Mouse (Mus musculus) megakaryocyte, embryonic 14.5 days (primary cell): Measurements from ENCODE around the gene Rph3al. TPM values are rescaled to one million over a fixed set of nuclear protein-coding genes. Genes with fewer than 3 reads are reported as not detected.

ENCODE experiments used
- H3K27me3 ChIP-seq: replicated peaks from 2 replicates; pipeline ENCODE3; 2012; ENCODE audit warnings: inconsistent platforms
- H3K36me3 ChIP-seq: replicated peaks from 2 replicates; pipeline ENCODE3; 2012; ENCODE audit warnings: low read length, inconsistent platforms, mixed read lengths
- H3K4me1 ChIP-seq: 2 replicates; pipeline ENCODE4 v1.6.1; 2012; ENCODE audit warnings: inconsistent platforms
- H3K4me3 ChIP-seq: replicated peaks from 2 replicates; pipeline ENCODE3; 2012; ENCODE audit warnings: moderate library complexity, mild to moderate bottlenecking, inconsistent platforms
- H3K9me3 ChIP-seq: 2 replicates; pipeline ENCODE4 v1.6.1; 2012; ENCODE audit warnings: inconsistent platforms
- FLI1 ChIP-seq: IDR thresholded peaks from 2 replicates; pipeline ENCODE4 v1.6.1; 2012; ENCODE audit warnings: low read length, inconsistent platforms, mixed read lengths
- GATA1 ChIP-seq: IDR thresholded peaks from 3 replicates; pipeline ENCODE4 v1.6.1; 2012; ENCODE audit warnings: mixed read lengths, low read length, inconsistent platforms, borderline replicate concordance
- polyA plus RNA-seq: library from polyadenylated mRNA; stranded (reverse); fragments of >175 nt; gene quantifications from 2 replicates; pipeline ENCODE4 v1.2.3, GENCODE M21; 2012; ENCODE audit warnings: low replicate concordance; ENCODE audit not compliant: insufficient read depth

The Rph3al gene
- polyA plus RNA-seq, 1 experiment = 0.25 TPM

DNA sequence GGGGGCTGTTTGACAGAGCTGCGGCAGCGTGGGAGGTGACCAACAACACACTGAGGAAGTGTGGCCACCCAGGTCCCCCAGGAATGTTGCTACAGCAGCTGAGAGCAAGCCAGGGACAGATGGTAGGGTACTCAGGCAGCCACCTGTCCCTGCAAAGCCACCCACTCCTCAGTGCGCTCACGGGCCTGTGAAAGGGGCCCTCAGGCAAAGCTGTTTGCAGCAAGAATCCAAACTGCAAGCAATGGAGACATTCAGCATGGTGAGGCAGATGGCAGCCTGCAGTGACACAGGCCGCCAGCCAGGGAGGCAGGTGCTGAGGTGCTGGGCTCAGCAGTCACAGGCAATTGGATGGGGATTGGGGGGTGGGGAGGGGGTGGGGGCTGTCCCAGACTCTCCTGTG is 68.3 kb downstream of the Rph3al start:
- TF ChIP-seq FLI1 = no peak
- no peak for TF ChIP-seq GATA1
- H3K4me1 ChIP-seq = peaks cover 39% of the 10 kb centered on the region
- H3K36me3 ChIP-seq = no peaks in the 10 kb centered on the region
- H3K27me3 ChIP-seq = peaks cover 85% of the 10 kb centered on the region
- no peaks in the 10 kb centered on the region for H3K9me3 ChIP-seq
- H3K4me3 ChIP-seq = no peak overlapping the region

DNA sequence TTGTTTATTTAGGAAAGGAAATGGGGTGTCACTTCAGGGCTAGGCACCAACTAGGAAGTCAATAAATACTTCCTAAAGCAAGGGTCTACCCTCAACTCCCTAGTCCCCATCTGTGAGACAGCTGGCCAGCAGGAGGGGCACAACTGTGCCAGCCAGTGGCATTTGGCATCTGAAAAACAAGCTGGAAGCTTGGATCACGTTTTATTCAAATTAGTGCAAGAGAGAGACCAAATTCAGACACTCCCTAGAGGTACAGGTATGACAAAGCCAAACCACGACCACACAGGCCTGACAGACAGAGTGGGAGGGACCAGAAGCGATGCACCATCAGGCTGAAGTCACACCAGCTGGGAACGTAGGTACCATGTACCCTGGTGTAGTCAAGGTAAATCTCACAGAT is 71.4 kb downstream of the Rph3al start:
- TF ChIP-seq FLI1 = no peak
- TF ChIP-seq GATA1 = no peak
- Histone ChIP-seq H3K27me3 (peaks cover 66% of the 10 kb centered on the region), H3K4me1 (peaks cover 59% of the 10 kb centered on the region), H3K36me3 (no peaks in the 10 kb centered on the region), H3K9me3 (no peaks in the 10 kb centered on the region), H3K4me3 (no peak overlapping the region)

DNA sequence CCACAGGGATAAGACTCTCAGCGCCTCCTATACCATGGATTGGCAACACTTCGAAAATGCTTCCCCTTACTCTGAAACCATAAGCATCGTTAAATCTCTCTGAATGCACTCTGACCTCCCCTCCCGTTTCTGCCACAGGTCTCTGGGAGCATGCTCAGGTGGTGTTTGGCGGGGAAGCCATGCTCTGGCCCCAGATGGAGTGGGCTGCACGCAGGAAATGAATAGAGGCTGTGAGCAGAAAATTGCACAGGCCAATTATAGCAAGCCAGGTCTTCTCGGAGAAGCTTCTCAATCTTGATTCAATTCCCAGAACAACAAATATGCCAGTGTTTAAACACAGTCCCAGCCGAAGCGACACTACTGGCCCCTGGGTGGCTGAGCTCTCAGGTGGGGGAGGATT is 72.4 kb downstream of the Rph3al start:
- no peaks in the 10 kb centered on the region for H3K9me3 ChIP-seq
- H3K36me3 ChIP-seq = no peaks in the 10 kb centered on the region
- no peak for TF ChIP-seq FLI1
- TF ChIP-seq GATA1 = no peak
- H3K4me1 ChIP-seq = peaks cover 69% of the 10 kb centered on the region
- no peak overlapping the region for H3K4me3 ChIP-seq
- peaks cover 56% of the 10 kb centered on the region for H3K27me3 ChIP-seq

DNA sequence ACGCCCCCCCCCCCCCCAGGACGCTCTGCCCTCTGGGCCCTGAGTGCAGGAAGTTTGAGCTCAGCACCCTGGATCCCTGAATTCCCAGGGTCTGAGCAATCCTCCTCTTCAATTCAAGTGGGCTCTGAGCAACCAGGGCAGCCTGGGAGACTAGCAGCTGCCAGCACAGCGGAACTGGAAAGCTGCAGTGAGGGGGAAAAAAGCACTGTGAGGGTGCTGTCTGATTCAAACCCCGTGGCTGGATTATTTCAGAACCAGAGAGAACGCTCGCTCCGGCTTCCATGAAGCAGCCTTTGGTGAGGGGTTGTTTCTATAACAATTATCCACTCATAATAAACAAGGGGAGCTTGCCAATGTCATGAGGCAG is 73.0 kb downstream of the Rph3al start:
- no peaks in the 10 kb centered on the region for H3K9me3 ChIP-seq
- H3K36me3 ChIP-seq = no peaks in the 10 kb centered on the region
- H3K27me3 ChIP-seq = peaks cover 50% of the 10 kb centered on the region
- TF ChIP-seq FLI1 (no peak), GATA1 (no peak)
- no peak overlapping the region for H3K4me3 ChIP-seq
- peaks cover 75% of the 10 kb centered on the region for H3K4me1 ChIP-seq

DNA sequence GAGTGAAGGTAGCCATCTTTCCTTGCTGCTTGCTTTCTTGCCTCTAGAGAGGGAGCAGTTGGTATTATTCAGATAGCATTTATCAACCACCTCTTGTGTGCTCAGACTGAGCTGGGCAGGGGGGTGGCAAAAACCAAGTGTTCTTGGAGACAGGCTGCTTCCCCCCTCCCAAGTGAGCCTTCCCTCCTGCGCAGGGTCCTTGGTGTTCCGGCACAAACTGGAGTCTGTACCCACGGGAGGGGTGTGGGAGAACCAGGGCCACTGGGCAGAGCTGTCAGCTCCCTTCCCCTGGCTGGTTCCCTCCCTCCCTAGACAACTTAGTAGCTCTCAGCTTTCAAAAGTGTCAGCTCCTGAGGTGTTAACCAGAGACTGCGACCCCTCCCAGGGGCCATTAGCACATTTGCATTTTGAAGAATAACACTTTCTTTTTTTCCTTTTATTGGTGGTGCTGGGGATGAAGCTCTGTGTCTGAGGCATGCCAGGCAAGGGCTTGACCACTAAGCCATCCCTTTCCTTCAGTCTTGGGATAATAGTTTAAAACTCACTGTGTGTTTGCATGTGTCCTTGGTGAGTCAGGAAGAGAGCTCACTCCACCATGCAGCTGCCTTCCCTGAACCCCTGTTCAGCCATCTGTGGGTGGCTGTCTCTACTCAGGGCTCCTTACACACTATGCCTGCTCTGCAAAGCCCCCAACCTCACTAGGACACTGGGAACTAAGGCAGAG is 73.5 kb downstream of the Rph3al start:
- Histone ChIP-seq H3K4me1 (peaks cover 76% of the 10 kb centered on the region), H3K36me3 (no peaks in the 10 kb centered on the region), H3K9me3 (no peaks in the 10 kb centered on the region), H3K4me3 (no peak overlapping the region), H3K27me3 (peaks cover 45% of the 10 kb centered on the region)
- TF ChIP-seq FLI1 (no peak), GATA1 (no peak)

DNA sequence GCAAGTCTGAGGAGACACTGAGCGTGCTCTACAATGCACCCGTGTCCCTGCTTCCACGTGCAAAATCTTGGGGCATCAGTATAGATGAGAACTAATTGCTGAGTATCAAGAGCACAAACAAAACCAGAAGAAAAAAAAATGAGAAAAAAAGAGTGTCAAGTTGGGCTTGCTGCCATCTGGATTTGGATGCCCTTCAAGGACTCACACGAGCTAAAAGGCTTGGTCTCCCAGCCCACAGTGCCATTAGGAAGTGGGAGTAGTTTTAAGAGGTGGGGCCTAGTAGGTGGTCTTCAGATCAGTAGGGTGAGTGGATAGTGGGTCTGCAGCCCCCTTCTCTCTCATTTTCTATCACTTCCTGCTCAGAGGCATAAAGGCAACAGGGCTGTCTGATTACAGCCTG is 75.8 kb downstream of the Rph3al start:
- peaks cover 82% of the 10 kb centered on the region for H3K4me1 ChIP-seq
- no peak overlapping the region for H3K4me3 ChIP-seq
- no peaks in the 10 kb centered on the region for H3K36me3 ChIP-seq
- no peaks in the 10 kb centered on the region for H3K9me3 ChIP-seq
- no peak for TF ChIP-seq FLI1
- no peak for TF ChIP-seq GATA1
- H3K27me3 ChIP-seq = peaks cover 23% of the 10 kb centered on the region

DNA sequence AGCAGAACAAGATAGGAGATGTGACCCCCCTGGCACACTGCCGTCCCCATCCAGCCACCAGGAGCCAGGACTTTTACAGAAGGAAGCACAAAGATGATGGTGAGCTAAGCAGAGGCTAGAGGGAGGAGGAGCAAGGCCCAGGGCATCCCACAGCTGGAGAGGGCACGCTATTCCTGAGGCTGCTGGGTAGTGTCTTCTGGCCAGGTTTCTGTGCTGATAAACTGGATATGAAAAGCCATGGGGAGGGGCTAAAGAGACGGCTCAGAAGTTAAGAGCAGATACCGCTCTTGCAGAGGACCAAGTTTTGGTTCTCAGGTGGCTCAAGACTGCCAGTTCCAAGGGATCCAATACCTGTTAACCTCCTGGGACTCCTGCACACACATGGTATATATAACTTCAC is 76.6 kb downstream of the Rph3al start:
- no peaks in the 10 kb centered on the region for H3K9me3 ChIP-seq
- H3K36me3 ChIP-seq = no peaks in the 10 kb centered on the region
- H3K4me1 ChIP-seq = peaks cover 86% of the 10 kb centered on the region
- peaks cover 14% of the 10 kb centered on the region for H3K27me3 ChIP-seq
- H3K4me3 ChIP-seq = no peak overlapping the region
- TF ChIP-seq FLI1 (no peak), GATA1 (no peak)

DNA sequence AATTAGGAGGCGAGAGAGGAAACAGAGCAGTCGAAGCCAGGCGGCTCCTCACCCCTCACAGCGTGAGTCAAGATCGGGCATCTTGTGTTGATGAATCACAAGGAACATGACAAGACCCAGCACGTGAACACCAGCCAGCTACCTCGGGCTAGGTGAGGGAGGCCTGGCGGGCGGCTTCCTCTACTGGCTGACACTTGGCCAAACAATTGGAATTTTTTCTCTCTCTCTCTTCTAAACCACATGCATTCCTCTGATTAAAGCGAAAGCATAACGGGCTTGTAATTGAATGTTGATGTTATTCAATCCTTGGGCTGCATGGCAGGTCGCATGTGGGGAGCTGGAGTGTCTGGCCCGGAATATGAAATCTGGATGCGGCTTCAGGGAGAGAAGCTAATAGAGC is 77.0 kb downstream of the Rph3al start:
- no peak overlapping the region for H3K4me3 ChIP-seq
- TF ChIP-seq GATA1 (no peak), FLI1 (no peak)
- no peaks in the 10 kb centered on the region for H3K9me3 ChIP-seq
- H3K4me1 ChIP-seq = peaks cover 88% of the 10 kb centered on the region
- H3K36me3 ChIP-seq = no peaks in the 10 kb centered on the region
- H3K27me3 ChIP-seq = peaks cover 12% of the 10 kb centered on the region

DNA sequence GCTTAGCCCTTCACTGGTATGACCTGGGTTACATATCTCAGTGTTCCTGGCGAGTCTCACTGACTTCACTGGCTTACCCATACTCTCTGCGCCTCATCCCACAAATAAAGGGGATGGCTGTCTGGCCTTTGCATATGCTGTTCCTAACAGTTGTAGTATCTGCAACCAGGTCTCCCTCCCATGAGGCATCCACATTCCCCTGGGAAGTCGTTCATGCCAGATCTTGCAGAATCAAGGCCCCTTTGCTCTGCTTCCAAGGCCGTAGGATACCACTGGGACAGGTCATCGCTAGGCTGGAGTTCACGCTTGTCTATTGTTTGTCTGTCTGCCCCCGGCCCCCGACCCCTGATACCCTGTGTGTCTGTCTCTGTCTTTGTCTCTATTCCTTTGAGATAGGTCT is 78.8 kb downstream of the Rph3al start:
- H3K27me3 ChIP-seq = peaks cover under 1% of the 10 kb centered on the region
- no peak overlapping the region for H3K4me3 ChIP-seq
- peaks cover 90% of the 10 kb centered on the region for H3K4me1 ChIP-seq
- no peaks in the 10 kb centered on the region for H3K36me3 ChIP-seq
- TF ChIP-seq GATA1 (no peak), FLI1 (no peak)
- no peaks in the 10 kb centered on the region for H3K9me3 ChIP-seq

DNA sequence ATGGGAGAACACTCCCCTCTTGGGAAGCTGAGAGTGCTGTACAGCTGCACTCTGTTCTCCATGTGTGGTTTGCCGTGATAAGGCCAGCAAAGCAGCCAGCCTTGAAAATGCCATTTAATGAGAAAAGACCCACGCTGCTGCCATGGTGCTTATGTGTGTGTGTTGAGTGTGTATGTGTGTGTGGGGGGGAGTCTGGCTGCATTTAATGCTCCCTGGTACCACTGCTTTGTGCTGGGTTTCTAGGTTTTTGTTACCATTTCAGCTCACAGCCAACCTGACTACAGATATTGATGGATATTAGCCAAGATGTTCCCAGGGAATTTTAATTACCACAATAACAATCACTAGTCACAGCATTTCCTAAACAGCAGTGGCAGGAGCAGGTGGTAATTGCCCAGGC is 79.3 kb downstream of the Rph3al start:
- Histone ChIP-seq H3K9me3 (no peaks in the 10 kb centered on the region), H3K36me3 (no peaks in the 10 kb centered on the region), H3K4me3 (no peak overlapping the region), H3K4me1 (peaks cover 90% of the 10 kb centered on the region), H3K27me3 (no peaks in the 10 kb centered on the region)
- TF ChIP-seq FLI1 = no peak
- no peak for TF ChIP-seq GATA1
